Mouse (Mus musculus): ENCODE results near the gene Rpl11. TPM values are rescaled to one million over a fixed set of nuclear protein-coding genes. Genes with fewer than 3 reads are reported as not detected.
"Not testable (repeated sequence)": the region's sequence is repeated elsewhere in the genome, so short reads cannot be mapped to it uniquely, and the experiment has no call there.

Rpl11 gene
- polyA plus RNA-seq (2015; fragmentation: Nextera tagmentation; extraction: Ambion mirVana) = 212 and 240 TPM in 2 replicates

DNA sequence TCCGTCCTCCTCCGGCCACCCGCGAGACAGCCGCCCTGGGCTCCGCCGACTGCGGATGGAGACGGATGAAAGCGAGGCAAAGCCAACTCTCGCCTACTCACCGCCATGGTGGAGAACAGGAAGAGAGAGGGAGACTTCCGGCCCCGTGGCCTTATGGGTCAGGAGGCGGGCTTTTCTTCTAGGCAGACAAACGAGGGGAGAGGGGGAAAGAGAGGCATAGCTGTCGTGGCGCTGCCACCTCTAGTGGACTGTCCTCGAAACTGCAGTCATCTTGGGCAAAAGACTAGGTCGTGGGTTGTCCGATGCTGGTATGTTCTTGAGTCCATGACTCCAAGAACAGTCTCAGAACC lies at the start of gene Rpl11:
Gene Rpl11 (minus strand): TSS at position 182 of the 350 bp plus-strand sequence.
- Histone ChIP-seq H3K27ac (replicated peaks) (peak within 1 kb of the TSS; percentile 64), H3K9me3 (replicated peaks) (no peaks in the 10 kb centered on the region), H3K36me3 (replicated peaks) (peaks cover 41% of the 10 kb centered on the region), H3K9ac (peak within 1 kb of the TSS; percentile 95), H3K4me1 (replicated peaks) (peaks cover 46% of the 10 kb centered on the region), H3K4me2 (peak within 1 kb of the TSS; percentile 78), H3K4me3 (replicated peaks) (peak within 1 kb of the TSS; percentile 77), H3K27me3 (peaks cover 18% of the 10 kb centered on the region)
- peak; percentile 92 for ATAC-seq (ENCODE audit: insufficient read depth)
- WGBS (ENCODE audit: insufficient replicate concordance) = under 1% methylated on average over 21 of the region's 21 CpGs

DNA sequence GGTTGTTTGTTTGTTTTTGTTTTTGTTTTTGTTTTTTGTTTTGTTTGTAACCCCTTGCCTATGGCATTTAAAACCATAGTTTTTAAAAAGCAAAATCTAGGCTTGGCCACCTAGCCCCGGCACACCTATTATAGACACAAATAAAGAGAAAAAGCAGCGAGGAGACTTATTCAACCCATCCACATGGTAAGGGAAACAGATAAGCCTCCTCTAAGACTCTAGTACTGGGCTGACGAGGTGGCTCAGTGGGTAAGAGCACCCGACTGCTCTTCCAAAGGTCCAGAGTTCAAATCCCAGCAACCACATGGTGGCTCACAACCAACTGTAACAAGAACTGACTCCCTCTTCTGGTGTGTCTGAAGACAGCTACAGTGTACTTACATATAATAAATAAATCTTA lies 48.5 kb upstream of the Rpl11 start:
- peaks cover 31% of the 10 kb centered on the region for H3K27me3 ChIP-seq
- ATAC-seq (ENCODE audit: insufficient read depth); H3K9ac ChIP-seq; H3K27ac ChIP-seq (replicated peaks); H3K4me3 ChIP-seq (replicated peaks); H3K36me3 ChIP-seq (replicated peaks); H3K9me3 ChIP-seq (replicated peaks); H3K4me2 ChIP-seq; H3K4me1 ChIP-seq (replicated peaks): not testable (repeated sequence)
- 51% methylated on average over 4 of the region's 4 CpGs for WGBS (ENCODE audit: insufficient replicate concordance)

DNA sequence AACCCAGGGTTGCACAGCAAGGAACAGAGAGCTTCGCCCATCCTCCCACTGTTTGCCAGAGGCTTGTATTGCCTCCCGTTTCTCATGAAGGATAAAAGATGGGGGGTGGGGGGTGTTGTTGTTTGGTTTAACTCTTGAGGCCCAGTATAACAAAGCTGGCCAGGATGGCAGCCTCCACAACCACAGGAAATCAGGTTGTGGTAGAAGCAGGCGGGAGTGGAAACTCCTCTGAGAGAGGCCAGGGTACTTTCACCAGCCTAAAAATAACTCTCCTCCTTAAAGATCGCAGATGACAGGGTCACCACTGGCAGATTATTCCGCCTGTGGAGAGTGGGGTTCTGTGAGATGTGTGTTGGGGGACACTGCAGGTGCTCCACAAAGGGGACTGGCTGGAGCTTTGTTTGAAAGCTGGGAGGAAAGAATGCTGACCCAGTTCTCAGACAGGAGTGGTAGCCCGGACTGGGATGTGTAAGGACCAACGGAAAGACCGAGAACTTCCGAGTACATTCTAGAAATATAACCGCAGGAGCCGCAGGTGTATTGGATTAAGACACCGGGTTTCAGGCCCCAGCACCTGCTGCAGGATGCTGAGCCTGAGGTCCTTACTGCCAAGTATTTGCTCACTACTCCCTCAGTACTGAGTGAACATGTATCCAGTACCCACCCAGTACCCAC lies 47.3 kb upstream of the Rpl11 start:
- WGBS (ENCODE audit: insufficient replicate concordance) = 43% methylated on average over 12 of the region's 12 CpGs
- Histone ChIP-seq H3K27me3 (peaks cover 31% of the 10 kb centered on the region), H3K4me3 (replicated peaks) (no peak overlapping the region), H3K36me3 (replicated peaks) (no peaks in the 10 kb centered on the region), H3K9ac (no peak overlapping the region), H3K9me3 (replicated peaks) (no peaks in the 10 kb centered on the region), H3K4me2 (no peak overlapping the region), H3K4me1 (replicated peaks) (no peaks in the 10 kb centered on the region), H3K27ac (replicated peaks) (no peak overlapping the region)
- no peak for ATAC-seq (ENCODE audit: insufficient read depth)

DNA sequence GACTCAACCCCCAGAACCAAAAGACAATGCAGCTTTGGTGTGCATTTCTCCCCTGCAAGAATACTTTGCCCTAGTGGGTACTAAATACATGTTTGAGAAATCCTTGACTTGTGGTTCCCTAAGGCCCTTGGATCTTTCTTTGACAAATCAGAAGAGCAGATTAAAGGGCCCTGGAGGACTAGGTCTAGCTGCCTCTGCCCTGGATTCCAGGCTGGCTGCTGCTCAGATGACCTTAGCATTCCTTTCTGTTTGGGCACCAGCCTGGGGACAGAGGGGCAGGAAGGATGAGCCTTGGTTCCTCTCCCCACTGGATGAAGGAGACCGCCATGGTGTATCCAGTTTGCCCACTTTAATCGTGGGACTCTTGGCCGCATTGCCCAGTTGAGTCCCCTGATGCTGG lies 45.2 kb upstream of the Rpl11 start:
- Histone ChIP-seq H3K9me3 (replicated peaks) (no peaks in the 10 kb centered on the region), H3K9ac (no peak overlapping the region), H3K27ac (replicated peaks) (no peak overlapping the region), H3K4me1 (replicated peaks) (no peaks in the 10 kb centered on the region), H3K36me3 (replicated peaks) (no peaks in the 10 kb centered on the region), H3K4me2 (no peak overlapping the region), H3K27me3 (peaks cover 12% of the 10 kb centered on the region; the same call in 1 of the 2 replicates), H3K4me3 (replicated peaks) (no peak overlapping the region)
- WGBS (ENCODE audit: insufficient replicate concordance) = 71% methylated on average over 3 of the region's 3 CpGs
- ATAC-seq (ENCODE audit: insufficient read depth) = no peak

DNA sequence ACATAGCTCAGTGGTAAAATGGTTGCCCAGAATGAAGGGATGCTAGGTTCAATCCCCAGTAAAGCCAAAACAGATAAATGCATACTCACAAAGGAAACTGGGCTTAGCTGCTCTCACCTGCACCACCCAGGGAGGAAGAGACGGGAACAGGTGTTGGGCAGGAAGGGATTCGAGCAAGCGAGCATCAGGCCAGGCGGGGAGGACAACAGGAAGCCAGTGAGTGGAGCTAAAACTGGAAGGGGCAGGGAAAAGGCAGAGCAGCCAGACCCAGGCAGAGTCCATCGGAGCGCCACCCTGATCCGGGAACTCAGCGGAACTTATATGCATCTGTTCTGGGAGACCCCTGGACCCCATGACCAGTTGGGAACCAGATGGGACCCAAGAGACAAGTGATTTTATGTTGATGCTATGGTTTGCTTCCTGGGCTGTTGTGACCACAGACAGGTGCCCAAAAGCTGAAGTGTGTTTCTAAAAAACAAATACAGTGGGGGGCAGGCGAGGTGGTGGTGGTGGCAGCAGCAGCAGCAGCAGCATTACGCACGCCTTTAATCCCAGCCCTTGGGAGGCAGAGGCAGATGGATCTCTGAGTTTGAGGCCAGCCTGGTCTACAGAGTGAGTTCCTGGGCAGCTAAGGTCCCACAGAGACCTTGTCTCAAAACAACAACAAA lies 43.4 kb upstream of the Rpl11 start:
- H3K4me1 ChIP-seq (replicated peaks) = no peaks in the 10 kb centered on the region
- H3K27ac ChIP-seq (replicated peaks) = no peak overlapping the region
- no peaks in the 10 kb centered on the region for H3K36me3 ChIP-seq (replicated peaks)
- no peak for ATAC-seq (ENCODE audit: insufficient read depth)
- H3K4me3 ChIP-seq (replicated peaks) = no peak overlapping the region
- no peak overlapping the region for H3K9ac ChIP-seq
- H3K27me3 ChIP-seq = peaks cover 7% of the 10 kb centered on the region; the same call in 1 of the 2 replicates
- WGBS (ENCODE audit: insufficient replicate concordance) = 46% methylated on average over 11 of the region's 11 CpGs
- no peaks in the 10 kb centered on the region for H3K9me3 ChIP-seq (replicated peaks)
- H3K4me2 ChIP-seq = no peak overlapping the region

DNA sequence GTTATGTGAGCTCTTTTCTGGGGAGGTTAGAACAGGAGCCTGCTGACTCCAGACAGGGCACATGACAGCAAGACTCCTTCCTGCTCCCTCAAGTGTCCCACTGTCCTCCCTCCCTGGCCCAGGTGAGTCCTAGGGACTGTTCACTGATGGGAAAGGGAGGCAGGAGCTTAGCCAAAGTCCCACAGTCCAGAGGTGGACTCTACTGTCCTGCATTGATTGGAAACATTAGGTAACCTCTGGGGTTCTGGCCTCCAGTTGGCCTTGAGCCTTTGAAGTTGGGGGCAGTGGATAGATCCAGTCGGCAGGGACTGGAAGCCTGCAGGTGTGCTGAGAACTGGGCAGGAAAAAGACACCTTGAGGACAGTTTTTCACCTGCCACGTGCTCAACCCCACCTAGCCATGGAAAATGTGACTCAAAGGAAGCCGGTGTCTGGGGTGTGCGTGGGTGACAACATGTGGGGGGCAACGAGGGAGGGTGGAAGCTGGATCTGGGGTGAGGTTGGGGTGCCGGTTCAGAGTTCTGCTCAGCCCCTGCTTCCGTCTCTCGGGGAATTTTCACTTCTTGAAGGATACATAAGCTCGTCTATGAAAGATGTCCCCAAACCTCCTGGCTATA lies 42.4 kb upstream of the Rpl11 start:
- Histone ChIP-seq H3K9me3 (replicated peaks) (no peaks in the 10 kb centered on the region), H3K36me3 (replicated peaks) (no peaks in the 10 kb centered on the region), H3K27ac (replicated peaks) (no peak overlapping the region), H3K9ac (no peak overlapping the region), H3K4me3 (replicated peaks) (no peak overlapping the region), H3K4me2 (no peak overlapping the region), H3K4me1 (replicated peaks) (no peaks in the 10 kb centered on the region), H3K27me3 (peaks cover 7% of the 10 kb centered on the region; the same call in 1 of the 2 replicates)
- no peak; the same call in 1 of the 2 replicates for ATAC-seq (ENCODE audit: insufficient read depth)
- 56% methylated on average over 9 of the region's 9 CpGs for WGBS (ENCODE audit: insufficient replicate concordance)

DNA sequence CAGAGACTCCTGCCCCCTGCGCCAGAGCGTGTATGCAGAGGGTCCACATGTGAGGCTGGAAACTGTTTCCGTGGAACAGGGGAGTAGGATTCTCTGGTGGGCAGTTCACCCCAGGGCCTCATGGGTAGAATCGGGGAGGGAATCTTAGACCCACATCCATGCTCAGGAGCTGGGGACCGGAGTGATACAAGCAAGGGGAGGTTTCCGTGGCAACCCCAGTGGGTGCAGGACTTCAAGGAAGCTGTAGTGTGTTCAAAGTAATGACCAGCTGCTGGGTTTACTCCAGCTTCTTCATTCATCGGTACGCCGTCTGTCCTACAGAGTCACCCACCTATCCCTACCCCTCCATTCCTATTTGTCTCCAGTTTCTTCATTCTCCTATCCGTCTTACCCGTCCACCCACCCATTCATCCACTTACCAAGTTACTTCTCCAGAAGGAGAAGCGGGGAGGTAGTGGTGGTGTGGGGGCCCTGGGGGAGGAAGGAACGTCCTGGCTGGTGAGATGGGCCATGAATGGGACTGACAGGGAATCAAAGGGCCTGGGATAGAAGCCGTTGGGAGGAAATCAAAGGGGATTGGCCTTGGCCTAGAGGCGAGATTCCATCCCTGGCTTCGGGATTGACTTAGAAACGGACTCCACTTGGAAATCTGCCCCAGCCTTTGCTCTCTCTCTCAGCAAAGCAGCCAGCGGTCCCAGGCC lies 41.4 kb upstream of the Rpl11 start:
- no peak overlapping the region for H3K4me2 ChIP-seq
- H3K4me1 ChIP-seq (replicated peaks) = no peaks in the 10 kb centered on the region
- H3K27ac ChIP-seq (replicated peaks) = no peak overlapping the region
- no peaks in the 10 kb centered on the region for H3K36me3 ChIP-seq (replicated peaks)
- ATAC-seq (ENCODE audit: insufficient read depth) = no peak
- H3K9me3 ChIP-seq (replicated peaks) = no peaks in the 10 kb centered on the region
- 67% methylated on average over 18 of the region's 18 CpGs for WGBS (ENCODE audit: insufficient replicate concordance)
- peaks cover 7% of the 10 kb centered on the region; the same call in 1 of the 2 replicates for H3K27me3 ChIP-seq
- H3K4me3 ChIP-seq (replicated peaks) = no peak overlapping the region
- no peak overlapping the region for H3K9ac ChIP-seq

DNA sequence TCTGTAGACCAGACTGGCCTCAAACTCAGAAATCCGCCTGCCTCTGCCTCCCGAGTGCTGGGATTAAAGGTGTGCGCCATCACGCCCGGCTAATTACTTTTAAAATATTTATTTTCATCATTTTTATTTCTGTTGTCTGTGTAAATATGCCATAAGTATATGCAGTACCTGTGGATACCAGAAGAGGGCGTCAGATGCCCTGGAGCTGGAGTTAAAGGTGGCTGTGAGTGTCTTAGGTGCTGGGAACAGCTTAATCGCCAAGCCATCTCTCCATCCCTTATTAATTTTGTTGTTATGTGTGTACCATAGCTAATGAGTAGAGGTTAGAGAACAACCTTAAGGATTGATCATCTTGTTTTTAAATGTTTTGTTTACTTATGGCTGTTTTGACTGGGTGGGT lies 39.3 kb upstream of the Rpl11 start:
- H3K27ac ChIP-seq (replicated peaks) = no peak overlapping the region
- no peaks in the 10 kb centered on the region for H3K4me1 ChIP-seq (replicated peaks)
- no peak overlapping the region for H3K4me2 ChIP-seq
- no peak overlapping the region for H3K4me3 ChIP-seq (replicated peaks)
- WGBS (ENCODE audit: insufficient replicate concordance) = 62% methylated on average over 7 of the region's 7 CpGs
- no peaks in the 10 kb centered on the region for H3K36me3 ChIP-seq (replicated peaks)
- H3K9ac ChIP-seq = no peak overlapping the region
- H3K27me3 ChIP-seq = peaks cover 15% of the 10 kb centered on the region; the same call in 1 of the 2 replicates
- ATAC-seq (ENCODE audit: insufficient read depth) = no peak
- no peaks in the 10 kb centered on the region for H3K9me3 ChIP-seq (replicated peaks)

DNA sequence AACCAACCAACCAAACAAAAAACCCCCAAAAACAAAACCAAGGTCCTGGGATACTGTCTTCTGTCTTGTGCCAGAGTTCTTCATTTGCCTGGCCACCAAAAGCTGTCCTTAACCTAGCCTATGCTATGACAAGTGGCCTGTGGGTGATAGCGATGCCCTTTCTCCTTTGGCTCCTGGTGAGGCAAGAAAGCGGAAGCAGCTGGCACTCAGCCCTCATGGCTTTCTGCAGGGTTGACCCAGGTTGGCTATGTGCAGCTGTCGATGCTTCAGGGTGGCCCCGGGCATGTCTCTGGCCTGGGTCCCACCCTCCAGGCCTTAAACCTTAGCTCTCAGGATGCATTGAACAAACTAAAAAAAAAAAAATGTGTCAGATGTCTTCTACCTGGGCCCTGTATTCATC lies 38.1 kb upstream of the Rpl11 start:
- ATAC-seq (ENCODE audit: insufficient read depth) = no peak
- Histone ChIP-seq H3K4me3 (replicated peaks) (no peak overlapping the region), H3K4me2 (no peak overlapping the region), H3K27me3 (peaks cover 15% of the 10 kb centered on the region; the same call in 1 of the 2 replicates), H3K27ac (replicated peaks) (no peak overlapping the region), H3K4me1 (replicated peaks) (no peaks in the 10 kb centered on the region), H3K9me3 (replicated peaks) (no peaks in the 10 kb centered on the region), H3K9ac (no peak overlapping the region), H3K36me3 (replicated peaks) (no peaks in the 10 kb centered on the region)
- WGBS (ENCODE audit: insufficient replicate concordance) = 79% methylated on average over 4 of the region's 4 CpGs

DNA sequence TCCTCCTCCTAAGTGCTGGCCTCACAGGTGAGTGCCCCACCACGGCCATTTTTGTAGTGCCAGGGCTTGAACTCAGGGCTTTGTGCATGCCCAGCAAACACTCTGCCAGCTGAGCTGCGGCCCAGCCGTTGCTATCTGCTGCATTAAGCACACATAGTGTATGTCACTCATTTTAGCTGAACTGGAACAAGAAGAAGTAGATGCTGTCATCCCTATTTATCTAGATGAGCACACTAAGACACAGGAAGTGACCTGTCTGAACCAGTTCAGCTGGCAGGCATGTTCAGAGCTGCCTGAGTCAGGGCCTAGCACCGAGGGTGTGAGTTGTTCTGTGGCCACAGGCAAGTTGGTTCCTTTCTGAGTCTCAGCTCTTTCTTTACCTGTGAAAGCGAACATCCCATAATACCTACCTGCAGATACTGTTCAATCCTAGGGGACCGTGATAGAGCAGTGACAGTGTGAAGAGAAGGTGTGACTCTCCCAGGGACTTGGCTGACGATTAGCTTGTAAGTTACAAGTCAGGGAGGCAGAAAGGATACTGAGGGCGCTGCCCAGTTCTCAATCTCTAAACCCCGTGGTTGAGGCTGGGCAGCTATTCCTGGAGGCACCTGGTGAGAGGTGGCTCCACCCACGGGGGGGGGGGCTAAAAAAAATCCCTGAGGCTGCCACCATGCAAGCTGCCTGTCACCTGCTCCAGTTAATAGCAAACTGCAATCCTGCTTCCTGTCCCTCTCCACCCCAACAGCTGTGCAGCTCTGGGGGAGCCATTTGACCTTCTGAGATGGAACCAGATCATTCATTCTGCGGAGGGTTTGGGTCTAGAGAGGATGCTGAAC lies 36.7 kb upstream of the Rpl11 start:
- Histone ChIP-seq H3K4me1 (replicated peaks) (no peaks in the 10 kb centered on the region), H3K9me3 (replicated peaks) (no peaks in the 10 kb centered on the region), H3K27me3 (0 out of 2 replicates have a peak, but pooled peaks cover 11% of the 10 kb centered on the region), H3K27ac (replicated peaks) (no peak overlapping the region), H3K4me3 (replicated peaks) (no peak overlapping the region), H3K4me2 (no peak overlapping the region), H3K36me3 (replicated peaks) (no peaks in the 10 kb centered on the region), H3K9ac (no peak overlapping the region)
- ATAC-seq (ENCODE audit: insufficient read depth) = no peak
- WGBS (ENCODE audit: insufficient replicate concordance) = 41% methylated on average over 11 of the region's 11 CpGs

Data from liver, embryonic 15.5 days (tissue).